Mouse (Mus musculus): Measurements from ENCODE around the gene Srgn.

Gene Srgn

DNA sequence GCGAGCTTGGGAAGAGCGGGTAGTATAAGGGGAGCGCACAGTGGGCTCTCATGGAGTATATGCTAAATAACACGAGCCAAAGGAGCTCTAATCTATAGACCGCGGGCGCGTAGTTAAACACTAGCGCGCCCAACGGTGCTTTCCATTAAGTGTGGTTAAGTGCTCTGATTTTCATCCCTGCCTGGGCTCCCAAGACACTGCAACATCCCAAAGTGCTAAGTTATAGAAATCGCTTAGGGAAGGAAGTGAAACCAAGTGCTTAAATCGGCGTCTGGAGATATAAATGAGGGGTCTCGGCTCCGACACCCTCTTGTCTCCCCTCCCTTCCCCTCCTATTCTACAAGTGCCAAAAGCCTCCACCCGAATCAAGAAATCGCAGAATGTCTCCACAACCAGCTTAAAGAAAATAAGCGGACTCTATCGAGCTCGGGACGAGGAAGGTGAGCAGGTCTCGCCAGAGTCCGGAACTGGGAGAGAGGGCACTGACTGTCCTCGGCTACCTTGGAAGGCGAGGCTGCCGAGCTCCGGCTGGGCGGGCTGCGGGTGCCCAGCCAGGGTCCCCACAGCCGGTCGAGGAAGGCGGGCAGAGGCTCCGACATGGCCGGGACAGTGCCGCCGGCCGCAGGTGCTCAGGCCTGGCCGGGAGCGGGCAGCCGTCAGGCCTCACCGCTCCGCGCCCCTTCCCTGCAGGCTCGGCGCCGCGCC lies 41.2 kb downstream of the Srgn start:
- peak; percentile 68 for DNase-seq (ENCODE audit: low read depth, low spot score)

DNA sequence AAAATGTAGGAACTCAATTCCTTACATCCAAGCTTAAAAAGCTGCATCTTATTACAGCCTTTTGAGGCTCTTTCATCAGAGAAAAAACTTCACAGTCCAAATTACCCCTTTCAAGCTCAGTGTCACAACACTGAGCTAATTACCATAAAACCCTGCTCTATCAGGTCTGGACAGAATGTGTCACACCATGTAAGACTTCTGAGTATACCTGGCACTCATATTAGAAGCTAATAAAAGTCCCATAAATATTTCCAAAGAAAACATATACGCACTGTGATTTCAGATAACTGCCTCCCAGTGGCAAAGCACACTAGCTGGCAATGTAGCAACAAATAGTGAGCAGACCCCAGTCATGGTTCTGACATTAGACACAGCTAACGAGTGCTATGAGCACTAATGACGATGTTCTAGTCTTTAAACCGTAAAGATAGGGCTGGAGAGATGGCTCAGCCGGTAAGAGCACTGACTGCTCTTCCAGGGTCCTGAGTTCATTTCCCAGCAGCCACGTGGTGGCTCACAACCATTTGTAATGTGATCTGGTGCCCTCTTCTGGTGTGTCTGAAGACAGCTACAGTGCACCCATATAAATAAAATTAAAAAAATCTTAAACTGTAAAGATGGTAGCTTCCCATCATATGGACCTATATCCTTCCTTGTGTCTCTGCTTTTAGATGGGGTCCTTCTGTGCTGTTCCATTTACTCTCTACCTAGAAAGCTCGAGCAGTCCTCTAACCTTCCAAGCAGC lies 46.0 kb downstream of the Srgn start:
- DNase-seq (ENCODE audit: low read depth, low spot score) = no peak

DNA sequence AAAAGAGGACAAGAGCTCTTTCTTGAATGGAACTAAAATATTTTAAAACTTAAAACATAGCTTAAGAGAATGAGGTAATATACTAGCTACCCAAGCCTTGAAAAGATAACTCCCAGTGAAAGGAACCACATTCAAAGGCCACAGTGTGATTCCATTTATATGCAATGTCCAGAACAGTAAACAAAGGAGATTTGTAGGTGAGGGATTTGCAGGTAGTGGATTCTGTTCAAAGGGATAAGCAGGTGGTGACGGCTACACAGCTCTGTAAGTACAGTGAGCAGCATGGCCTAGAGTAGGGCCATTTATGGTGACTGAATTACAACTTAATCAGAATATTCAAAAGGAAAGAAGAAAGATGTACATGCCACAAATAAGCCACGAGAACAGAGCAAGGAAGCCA lies 50.3 kb downstream of the Srgn start:
- peak; percentile 50 for DNase-seq (ENCODE audit: low read depth, low spot score)

DNA sequence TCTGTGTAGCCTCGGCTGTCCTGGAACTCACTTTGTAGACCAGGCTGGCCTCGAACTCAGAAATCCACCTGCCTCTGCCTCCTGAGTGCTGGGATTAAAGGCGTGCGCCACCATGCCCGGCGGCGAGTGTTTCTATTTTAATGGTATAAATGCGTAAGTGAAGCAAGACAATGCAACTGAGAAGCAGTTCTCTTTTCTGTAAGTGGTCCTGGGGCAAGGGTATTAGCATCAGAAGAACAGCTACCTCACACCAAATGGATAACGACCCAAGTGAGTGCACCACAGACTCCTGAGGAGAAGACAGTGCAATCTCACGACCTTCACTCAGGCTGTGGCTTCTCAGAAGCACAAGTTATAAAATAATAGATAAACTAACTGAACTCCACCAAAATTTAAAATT lies 52.3 kb downstream of the Srgn start:
- peak; percentile 62 for DNase-seq (ENCODE audit: low read depth, low spot score)

DNA sequence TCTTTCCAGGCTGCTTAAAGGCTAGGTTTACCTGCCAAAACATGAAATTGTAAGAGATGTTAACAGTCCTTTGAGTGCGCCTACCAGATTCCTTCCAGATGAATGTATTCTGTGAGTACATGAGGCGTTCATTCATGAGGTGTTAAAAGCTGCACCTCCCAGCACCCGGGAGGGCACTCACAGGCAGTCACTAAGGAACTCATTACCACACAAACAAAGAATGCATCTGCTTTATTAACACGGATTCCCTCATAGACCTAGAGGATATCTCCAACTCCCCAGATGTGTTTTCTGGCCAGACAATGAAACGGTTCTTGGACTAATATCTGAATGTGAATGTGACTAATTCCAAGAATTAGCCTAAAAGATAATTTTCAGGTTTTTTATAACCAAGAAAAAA lies 56.1 kb downstream of the Srgn start:
- no peak for DNase-seq (ENCODE audit: low read depth, low spot score)

DNA sequence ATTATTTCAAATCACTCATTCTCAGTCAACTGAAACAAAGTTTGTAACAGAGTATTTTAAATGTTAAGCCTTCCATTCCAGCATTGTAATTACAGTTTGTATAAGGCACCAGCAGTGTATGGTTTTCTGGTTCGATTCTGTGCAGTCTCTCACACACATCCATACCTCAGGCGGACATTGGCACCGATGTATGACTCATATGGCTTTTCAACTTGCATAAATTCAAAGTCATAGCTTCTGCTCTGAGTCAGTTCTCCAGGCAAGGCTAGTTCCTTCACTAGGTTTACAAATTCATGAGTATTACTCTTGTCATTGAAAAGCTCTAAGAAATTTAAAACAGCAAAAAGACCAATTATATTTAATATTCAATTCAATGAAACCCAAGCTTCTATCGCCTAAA lies 57.5 kb downstream of the Srgn start:
- DNase-seq (ENCODE audit: low read depth, low spot score) = no peak

DNA sequence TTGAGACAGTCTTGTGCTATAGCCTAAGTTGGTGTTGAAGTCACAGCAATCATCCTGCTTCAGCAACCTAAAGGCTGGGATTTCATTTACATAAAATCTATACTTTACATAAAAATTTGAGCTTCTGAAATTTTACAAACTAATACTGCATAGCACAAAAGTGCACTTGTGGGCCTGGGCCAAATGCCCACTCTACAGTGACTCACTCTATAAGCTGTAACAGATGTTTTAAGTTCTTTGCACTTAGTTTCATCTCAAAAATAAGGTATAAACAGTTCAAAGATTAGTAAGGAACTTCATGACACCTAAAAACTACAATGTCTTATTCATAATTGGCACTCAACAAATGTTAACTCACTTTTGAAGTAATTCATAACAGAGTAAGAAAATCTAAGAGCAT lies 65.9 kb downstream of the Srgn start:
- DNase-seq (ENCODE audit: low read depth, low spot score) = no peak

DNA sequence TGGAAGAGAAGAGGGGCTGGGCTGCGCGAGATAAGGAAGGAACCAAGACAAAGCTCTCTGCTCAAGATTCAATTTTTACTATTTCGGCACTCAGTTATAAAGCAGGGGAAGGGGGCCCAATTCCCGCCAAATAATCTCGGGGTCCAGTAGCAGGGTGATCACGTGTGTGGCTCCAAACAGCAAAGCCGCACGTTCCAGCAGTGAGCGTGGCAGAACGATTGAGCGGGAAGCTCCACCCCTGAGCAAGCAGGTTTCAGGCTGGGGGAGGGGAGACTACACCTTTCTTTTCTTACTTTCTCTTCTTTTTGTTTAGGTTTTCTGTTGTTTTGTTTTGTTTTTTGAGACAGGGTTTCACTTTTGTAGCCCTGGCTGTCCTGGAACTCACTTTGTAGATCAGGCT lies 75.2 kb downstream of the Srgn start:
- DNase-seq (ENCODE audit: low read depth, low spot score) = peak; percentile 29

DNA sequence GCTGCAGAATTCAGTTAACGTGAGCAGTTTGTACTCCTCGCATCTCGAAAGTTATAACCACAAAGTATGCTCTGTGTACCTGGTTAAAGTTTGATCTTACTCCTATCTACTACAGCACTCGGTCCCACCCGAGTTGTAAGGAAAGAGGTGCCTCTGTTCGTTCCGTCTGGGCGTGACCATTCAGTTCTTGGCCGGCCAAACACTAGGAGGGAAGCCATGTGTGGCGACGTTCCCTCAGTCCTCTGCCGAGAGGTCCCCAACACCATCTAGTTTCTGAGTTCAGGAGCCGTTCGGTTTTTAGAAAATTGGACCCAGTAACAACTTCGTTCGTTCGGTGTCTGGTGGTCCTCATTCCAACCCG lies 77.0 kb downstream of the Srgn start:
- DNase-seq (ENCODE audit: low read depth, low spot score) = no peak

DNA sequence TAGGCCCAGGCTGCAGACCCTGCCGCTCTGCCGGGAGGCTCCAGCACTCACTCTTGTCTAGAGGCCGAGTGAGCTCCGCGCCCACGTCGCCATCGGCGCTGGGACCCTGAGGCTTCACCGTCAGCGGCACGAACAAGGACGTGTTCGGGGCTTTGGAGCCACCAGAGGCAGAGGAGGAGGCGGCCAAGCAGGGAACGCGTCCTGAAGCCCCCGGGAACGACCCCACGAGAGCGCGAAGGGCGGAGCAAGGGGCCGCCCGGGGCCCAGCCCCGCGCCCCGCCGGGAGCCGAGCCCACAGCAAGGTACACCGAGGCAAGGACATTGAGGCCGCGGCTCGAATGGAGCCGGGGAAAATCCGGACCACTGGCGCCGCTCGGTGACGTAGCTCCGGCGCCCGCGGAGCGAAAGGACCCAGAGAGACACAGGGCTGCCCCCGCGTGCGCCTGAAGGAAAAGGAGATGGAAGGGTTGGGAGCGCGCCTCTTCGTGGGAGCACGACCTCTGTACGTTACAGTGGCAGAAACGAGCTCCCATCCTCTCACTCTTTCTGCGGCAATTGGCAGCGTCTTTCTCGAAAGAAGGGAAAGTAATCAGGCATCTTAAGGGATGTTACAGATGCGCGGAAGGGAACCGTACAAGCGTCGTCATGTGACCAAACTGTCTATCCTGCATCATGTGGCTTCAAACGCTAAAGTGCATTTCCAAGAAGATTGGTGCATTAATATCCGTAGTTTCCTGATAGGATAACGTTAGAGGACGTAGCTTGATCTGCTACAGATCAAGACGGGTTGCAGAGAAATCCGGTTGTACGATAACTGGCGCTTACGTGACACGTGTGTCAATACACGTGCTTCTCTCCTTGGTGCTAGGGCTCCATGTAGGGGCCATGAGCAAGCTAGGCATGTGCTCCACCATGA lies 77.6 kb downstream of the Srgn start, which contains the start of the genes 4930507D05Rik and Supv3l1:
Gene 4930507D05Rik (plus strand): TSS at position 126 of the 916 bp plus-strand sequence.
Gene Supv3l1 (minus strand): TSS at position 375 of the 916 bp plus-strand sequence.
- DNase-seq (ENCODE audit: low read depth, low spot score) = peak; percentile 94

Data from ZHBTc4 (cell line).